Mouse (Mus musculus): ENCODE data around the gene Tac4. TPM values are rescaled to one million over a fixed set of nuclear protein-coding genes. Genes with fewer than 3 reads are reported as not detected.

Tac4 gene
- under 1 TPM in 1 of 3 experiments, not detected in 2; 0.47 TPM for polyA plus RNA-seq (2017; shearing (Covaris generic))

DNA sequence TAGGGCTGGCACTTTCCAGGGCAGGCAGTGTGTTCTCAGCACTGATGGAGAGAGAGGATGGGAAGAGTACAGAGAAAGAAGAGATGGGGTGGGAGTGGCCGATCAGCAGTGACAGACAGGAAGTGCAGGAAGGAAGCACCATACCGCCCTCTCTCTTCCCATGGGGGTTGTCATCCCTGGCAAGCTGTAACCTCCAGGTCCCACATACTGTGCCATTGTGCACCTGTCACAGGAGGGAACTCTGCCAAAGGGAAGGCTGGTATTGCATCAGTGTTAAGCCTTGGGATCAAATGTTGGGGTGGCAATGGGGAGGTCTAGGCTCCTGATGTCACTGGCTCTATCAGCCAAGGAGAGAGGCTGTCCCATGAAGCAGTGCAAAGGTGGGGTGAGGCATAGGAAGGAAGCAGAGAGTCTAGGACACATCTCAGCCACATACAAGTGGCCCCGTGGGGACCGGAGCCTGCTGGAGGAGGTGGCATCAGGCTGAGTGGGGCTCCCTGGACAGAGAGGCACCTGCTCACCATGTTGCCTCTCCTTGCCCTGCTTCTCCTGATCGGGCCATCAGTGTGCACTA, at the start of gene Tac4:
TSS of gene Tac4 (plus strand) at position 352 of the 574 bp plus-strand sequence.
- peak; percentile 26 for ATAC-seq

DNA sequence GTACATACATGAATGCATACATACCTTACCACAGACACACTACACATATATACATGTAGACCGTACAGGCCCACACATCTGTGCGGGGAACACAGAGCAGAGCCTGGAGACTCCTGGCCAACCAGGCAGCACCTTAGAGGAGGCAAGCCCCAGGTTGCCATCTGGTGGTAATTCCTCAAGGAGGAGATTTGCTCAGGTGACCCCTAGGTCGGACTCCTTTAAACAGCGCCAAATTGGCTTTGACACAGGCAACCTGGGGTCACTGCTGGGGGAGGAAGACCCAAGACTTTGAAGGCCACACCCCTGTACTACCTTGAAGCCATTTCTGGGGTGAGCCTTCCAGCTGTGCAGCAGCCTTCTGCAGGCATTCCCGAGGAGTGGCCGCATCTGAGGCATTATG, 47.7 kb upstream of the Tac4 start:
- ATAC-seq, result no peak

DNA sequence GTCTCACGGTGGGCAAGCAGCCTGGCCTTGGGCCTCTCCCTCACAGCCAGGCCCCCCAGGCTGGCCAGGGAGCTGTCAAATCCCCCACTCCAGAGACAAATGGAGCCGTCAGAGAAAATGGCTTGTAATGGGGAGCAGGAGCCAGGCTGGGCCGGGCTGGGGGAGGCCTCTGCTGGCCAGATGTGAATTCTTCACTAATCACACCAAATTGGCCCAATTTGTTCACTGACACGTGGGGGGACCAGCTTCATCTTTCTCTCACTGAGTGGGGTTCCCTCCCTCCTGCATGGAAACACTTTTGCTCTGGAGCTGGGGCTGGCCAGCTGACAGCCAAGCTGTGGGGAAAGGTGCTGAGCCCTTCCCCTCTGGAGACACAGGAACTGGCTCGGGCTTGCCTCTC, 47.0 kb upstream of the Tac4 start:
- ATAC-seq, result no peak

DNA sequence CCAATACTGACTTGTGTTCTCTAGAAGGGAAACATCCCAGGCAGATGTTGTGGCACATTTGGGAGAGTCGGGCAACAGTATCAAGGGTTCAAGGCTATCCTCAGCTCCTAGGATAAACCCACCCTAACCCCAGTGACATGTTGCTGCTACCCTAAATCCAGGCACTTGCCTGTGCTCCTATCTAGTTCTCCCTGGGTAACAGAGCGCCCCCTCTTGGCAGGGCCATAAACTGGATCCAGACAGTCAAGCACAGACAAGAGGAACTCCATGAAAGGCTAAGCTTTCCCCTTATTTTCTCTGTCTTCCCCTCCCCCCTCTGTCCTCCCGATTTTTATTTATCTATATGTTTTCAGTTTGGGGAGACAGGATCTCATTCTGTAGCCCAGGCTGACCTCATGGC, 45.1 kb upstream of the Tac4 start:
- no peak for ATAC-seq

DNA sequence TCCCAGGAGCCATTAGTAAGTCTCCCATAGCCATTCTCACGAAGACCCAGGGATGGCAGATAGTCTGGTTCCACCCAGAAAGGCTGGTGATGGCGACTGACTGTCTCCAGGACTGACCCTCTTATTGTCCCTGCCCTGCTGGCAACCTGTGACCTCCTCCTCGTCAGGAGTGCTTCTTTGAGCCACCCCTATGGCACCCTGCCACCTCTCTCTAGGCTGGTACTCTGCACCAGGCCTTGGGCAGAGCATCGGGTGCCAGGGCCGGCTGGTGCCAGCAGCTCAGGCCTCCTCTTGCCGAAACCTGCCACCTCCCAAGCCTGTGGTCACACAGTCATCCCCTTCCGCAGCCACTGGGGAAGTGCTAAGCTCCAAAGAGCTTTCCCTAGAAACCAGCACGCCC, 42.2 kb upstream of the Tac4 start:
- ATAC-seq, result no peak

DNA sequence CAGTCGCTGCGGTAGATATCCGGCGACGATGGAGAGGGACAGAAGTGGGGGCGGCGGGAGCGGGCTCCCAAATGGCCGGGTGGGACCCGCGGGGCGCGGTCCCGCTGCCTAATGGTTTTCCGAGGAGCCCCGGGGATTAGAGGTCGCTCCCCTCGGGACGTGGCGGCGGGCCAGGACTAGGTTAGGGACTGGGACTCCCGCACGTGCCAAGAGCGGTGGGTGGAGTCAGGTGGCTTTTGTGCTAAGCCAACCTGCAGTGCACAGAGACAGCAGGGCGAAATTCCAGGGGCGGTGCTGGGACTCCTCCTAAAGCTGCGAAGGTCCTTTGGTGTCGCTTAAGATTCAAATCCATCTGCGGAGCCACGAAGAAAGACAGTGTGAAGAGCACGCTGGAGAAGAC, 37.9 kb upstream of the Tac4 start:
- no peak for ATAC-seq

DNA sequence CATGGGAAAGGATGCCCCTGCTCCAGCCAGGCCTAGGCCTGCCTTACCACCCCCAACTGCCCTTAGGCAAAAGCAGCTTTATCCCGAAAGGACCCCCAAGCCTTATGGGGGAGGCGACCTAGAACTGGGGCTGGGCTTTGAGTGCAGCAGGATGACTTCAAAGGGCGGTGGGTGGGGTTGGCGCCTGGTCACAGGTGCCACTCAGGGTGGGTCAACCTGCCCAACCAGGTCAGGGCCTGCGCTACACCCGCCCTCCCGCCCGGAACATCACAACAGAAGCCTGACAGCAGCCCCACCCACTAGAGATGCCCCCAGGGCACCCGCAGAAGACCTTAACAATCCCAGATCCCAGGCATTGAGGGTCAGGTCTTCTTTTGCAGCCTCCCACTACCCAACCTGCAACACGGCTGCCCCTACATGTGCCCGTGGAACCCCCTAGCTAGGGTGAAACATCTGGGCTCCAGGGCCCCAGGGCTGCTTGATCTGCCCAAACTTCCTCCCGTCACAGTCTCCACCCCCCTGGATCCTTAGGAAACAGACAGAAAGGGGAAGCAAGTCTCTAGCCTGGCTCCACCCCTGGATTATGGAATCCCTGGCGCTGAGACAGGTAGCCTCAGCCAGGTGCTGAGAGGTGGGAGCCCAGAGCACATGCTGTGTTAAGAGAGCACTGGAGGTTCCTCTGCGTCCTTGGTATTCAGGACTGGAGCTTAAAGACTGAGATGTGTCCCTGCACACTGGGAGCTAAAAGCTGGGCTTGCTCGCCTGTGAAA, 37.0 kb upstream of the Tac4 start:
- no peak for ATAC-seq

DNA sequence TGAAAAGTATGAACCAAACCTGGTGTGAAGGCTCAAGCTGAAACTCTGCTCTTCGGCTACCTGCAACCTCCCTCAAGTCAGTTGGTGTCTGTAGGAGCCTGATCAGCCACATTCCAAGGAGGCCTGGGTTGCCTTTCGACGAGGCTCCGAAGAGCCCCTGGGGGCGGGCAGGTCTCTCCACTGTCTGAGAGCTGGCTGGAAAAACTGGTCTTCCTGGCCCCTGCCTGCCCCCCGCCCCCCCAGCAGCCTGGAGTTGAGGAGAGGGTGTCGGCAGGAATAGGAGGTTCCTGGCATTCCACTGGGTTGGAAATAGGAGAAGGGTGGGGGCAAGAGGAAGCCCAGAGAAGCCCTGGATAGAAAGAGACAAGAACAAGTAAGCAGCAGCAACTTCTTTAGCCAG, 35.9 kb upstream of the Tac4 start:
- ATAC-seq, result no peak

DNA sequence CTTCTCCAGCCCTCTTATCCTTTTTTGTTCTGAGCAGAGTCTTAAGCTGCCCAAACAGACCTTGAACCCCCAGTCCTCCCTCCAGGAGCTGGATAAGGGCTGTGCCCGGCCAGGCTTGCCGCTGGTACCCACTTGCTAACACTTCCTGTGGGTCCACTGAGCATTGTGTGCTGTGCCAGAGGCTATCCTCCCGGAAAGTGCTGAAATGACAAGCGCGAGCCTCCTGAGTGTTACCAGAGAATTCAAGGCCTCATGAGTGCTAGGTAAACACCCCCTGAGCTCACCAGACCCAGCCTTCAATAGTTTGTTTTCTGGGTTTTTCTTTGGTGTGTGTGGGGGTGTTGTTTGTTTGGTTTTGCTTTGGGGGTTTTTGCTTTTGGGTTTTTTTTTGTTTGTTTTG, 33.9 kb upstream of the Tac4 start:
- no peak for ATAC-seq

DNA sequence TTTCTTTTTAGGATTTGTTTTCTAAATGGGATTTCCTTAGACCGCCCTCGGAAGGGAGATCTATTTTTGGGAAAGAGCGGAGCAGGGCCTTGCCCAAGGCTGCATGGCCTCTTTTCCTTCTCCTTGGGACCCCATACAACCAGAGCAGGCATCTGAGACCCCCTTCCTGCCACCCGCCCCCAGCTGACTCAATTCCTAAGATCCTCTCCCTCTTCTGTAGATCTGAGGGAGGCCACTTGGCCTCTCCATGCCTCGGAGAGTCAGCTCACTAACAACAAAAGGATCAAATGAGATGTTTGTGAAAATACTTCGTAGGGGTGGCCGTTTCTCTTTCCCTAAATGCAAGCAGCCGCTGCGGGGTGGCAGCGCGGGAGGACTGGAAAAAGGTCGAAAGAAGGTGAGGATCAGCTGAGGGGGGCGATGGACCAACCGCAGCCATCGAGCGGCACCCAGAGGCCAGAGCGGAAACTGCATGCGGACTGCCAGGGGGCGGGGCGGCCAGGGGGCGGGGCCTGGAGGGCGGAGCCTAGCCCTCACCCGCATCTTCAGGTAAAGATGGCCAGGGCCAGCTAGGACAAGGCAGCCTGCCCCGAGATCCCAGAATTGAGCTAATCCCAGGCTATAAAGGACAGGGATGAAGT, 29.5 kb upstream of the Tac4 start:
- ATAC-seq, result peak; percentile 41

DNA sequence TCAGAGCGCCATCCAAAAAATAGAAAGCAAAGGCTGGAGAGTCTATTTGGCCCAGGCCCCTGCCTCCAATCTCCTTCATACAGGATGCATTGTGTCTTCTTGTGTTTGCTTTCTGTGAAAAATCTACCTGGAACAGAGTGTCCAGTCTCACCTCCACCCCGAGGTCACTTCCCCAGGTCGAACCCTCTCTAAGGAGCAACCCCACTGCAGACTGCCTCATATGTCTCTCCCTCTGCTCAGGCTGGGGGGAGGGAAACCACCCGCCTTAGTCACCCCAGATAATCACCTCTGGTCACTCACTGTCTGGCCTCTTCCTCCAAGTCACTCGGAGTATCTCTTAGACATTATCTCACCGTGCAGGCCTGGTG, 29.0 kb upstream of the Tac4 start:
- no peak for ATAC-seq

DNA sequence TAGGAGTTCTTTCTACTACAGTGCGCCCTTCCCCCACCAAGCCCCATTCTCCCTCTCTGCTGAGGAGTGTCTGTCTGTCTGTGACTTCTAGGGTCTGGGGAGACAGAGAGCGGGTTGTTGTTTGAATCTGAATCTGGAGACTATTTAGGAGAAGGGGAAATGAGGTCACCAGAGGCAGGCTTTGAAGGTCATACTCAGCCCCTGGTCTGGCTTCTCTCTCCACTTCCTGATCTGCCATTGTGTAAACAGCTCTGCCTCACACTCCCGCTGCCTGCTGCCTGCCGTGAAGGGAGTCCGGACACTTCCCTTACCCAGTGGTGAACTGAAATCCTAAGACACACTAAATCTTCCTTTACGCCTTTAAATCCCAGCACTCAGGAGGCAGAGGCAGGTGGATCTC, 22.9 kb upstream of the Tac4 start:
- ATAC-seq, result no peak

DNA sequence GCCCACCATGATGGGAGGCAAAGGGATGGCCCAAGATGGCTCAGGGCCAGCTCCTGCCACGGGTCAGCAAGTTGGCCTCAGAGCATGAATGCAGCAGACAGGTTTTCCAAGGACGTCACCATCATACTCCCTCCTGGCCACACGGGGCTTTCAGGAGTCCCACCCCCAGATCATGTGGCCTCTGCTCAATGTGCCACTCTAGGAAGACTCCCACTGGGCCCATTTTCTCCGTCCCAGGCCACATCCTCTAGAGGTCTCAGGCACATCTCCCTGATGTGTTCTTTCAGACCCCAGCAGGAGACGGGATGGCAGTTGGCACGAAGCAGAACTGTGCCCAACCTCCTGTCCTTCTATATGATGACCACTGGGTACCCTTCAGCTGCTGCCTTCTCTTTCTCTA, 18.7 kb upstream of the Tac4 start:
- ATAC-seq, result no peak

DNA sequence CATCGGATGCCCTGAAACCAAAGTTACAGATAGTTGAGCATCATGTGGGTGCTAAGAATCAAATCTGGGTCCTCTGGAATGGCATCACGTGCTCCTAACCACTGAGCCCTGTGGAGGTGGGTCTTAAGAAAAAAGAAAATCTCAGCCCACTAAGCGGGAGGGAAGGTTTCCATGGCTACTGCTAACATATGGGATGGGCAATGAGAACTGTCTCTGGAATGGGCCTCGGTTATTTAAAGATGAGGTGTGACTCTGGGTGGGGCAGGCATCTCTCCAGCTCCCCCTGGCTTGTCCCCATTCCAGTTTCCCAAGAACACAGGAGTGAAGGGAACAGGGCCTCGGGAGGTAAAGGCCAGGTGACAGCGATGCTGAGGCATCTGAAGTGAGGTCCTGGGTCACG, 15.9 kb upstream of the Tac4 start:
- no peak for ATAC-seq

DNA sequence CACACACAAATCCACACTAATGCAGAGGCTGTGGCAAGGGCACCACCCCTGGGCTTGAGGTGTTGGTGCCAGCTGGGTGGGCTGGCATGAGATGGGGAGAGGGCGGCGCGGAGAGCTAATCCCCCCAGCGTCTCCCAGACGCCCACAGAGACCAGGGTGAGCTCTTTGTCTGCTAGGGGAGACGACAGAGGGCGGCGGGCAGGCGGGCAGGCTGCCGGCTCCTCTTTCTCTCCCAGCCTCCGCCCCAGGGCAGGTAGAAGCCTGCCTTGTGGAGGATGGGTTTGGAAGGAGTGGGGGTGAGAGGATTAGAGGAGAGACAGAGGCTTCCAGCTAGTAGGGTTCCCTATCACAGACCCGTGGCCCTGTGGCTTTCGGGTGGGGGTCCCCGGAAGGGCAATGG, 14.3 kb upstream of the Tac4 start:
- ATAC-seq, result no peak

DNA sequence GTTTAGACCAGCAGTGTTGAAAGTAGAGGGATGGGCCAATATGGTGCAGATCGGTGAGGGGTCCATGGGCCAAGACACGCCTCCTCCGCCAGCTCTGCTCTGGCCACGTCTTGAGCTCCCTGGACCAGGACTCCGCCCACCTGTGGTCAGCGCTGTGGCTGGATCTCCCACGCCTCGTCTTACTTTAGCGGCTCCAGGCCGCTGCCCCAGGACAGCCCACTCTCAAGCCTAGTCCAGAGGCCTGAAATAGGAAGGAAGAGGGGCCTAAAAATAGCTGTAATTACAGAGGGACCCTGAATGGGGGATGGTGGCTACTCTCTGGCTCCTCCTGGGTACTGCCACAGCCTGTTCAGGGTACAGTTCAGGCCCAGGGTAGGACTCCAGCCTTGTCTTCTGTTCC, 11.2 kb upstream of the Tac4 start:
- ATAC-seq, result no peak

DNA sequence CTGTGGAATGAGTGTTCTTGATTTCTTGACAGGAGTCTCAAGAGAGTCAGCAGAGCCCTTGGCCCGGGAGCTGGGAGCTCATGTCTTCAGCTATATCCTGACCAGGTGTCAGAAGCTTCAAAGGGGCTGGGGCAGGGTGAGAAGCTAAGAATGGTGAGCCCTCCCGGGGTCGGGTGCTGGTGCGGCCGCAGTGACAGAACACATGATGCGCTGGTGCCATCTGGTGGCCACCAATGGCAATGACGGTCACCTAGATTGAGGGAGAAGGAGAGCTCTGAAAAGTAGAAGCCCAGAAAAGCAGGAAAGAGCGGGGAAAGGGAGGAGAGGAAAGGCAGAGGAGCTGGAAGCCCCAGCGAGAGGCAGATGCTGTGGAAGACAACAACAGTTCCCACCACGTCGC, 10.0 kb upstream of the Tac4 start:
- no peak for ATAC-seq

DNA sequence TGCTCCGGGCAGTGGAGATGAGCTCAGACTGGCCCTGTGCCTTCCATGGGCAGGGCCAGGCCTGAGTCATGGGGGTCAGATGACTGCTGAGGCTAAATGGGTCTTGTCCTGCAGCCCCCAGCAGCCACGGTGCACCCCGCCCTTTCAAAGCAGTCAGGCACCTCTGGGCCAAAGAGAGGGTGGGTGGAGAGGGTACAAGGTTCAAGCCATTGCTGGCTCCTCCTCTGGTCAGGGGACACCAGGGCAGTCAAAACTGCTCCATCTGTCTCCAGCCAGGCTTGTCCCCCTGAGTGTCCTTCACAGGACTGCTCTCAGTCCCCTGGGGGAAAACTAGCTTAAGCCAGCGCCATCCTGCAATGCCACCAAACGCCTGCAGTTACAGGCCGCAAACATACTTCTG, 9.2 kb upstream of the Tac4 start:
- ATAC-seq, result no peak

DNA sequence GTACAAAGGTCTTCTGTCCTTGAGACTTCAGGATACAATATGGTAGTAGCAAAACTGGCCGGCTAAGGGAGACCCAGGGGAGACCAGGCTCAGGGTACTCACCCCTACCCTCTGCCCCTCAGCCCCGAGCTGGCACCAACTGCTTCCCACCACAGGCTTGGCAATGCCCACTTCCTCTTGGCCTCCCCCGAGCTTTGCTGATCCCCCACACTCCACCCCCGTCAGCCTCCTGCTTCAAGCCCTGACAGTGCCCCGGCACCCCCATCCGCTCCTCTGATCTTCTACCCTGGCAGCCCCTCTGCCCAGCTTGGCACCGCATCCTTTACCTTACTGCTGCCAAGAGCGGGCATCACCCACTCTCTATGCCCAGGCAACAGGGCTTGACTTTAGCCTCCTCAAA, 7.2 kb upstream of the Tac4 start:
- ATAC-seq, result no peak

DNA sequence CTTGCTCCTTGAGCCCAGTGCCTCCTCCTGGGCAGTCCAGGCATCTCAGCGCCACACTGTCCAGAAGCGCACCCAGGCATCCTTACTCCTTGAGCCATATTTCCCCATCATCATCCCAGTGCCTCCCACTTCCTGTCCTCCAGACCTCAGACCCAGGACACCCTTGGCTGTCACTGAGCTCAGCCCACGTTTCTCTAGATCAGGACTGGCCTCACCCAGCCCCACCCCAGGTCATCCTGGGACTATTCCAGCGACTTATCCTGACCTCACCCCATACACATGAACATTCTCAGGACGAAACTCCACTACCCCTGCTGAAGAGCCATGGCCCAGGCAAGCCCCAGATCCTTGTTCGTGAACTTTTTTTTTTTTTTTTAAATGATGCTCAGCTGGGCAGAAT, 5.6 kb upstream of the Tac4 start:
- no peak for ATAC-seq

DNA sequence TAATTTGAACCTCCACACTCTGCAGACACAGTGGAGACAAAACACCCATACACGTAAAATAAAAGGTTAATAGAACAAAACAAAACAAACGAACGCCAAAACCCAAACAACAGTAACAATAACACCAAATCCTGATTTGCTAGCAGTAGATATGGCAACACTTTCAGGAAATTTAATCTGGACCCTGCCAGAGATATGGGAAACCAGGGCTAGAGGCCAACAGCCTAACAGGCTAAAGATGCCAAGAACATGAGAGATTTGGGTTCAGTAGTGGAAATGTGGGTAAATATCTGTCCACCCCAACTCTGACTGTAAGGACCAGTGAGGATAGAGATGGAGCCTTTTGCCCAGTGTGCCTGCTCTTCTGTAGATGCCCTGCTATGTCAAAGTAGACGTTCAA, 3.4 kb upstream of the Tac4 start:
- no peak for ATAC-seq

DNA sequence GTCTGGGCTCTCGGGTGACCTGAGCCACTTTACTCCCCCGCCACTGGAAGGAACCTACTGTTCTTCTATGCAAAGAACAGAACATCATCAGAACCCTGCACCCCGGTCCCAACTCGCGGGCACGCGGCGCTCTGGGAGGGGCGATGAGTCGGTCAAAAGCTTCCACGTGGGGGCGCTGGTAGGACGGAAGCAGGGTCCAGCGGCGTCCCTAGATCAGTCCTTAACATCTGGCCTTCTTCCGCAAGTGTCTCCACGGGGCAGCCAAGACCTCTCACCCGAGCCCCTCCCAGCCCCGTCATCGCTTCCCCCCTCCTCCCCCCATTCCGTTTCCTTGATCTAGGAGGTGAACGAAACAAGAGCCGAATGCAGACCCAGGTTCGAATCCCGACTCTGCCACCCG, 2.8 kb upstream of the Tac4 start:
- no peak for ATAC-seq

DNA sequence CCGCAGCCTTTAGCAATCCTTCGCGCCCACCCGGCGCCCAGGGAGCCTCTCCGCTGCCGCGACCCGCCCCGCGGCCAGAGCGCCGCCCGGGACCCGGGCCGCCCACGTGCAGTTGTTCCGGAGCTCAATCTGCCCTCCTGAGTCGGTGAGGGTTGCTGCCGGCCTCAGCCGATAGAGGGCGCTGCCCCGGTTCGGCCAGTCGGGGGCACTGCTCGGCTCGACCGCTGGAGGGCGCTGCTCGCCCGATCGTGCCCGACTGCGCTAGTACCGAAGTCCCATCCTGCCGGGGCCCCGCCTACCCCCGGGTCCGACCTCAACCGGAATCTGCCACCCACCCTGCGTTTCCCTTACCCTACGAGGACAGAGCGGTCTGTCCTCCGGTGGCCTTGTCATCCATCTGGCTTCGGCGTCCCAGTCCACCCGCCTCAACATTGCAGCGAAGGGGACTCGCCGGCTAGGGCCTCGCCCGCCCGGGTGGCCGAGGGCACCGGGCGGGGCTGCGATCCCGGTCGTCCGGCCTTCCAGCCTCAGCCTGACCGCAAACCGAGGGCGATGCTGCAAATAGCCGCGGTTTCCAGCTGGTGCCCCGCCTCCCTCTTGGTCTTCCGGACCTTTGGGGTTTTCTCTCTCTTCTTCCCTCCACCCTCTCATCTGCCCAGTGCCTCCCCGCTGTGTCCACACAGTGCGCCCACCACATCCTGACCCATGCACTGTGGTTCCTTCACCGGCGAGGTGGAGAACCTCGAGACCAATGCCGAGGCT, 2.1 kb upstream of the Tac4 start:
- peak; percentile 75 for ATAC-seq

Data from inflammation-experienced regulatory T-cells, adult 6 months (primary cell).